Mouse (Mus musculus): ENCODE measurements around the gene Cyp2j8.
"Not testable (repeated sequence)": the region's sequence is repeated elsewhere in the genome, so short reads cannot be mapped to it uniquely, and the experiment has no call there.

Cyp2j8 gene

GRCm38 (mm10) chr4:96507286-96507685 is at the start of gene Cyp2j8:
TSS of gene Cyp2j8 (minus strand) at chr4:96507386.
- in situ Hi-C loops (cut with MboI; ENCODE audit: low pct_unique_long_range_greater_than_20kb in 1 of 2, low sequenced_read_pairs in 2 of 2, unreplicated experiment in 1 of 2), result no loop called here

GRCm38 (mm10) chr4:96553133-96553819 is 46.1 kb upstream of the Cyp2j8 start, which contains the start of gene Cyp2j6:
TSS of gene Cyp2j6 (minus strand) at chr4:96553661.
- in situ Hi-C loops (cut with MboI; ENCODE audit: low pct_unique_long_range_greater_than_20kb in 1 of 2, low sequenced_read_pairs in 2 of 2, unreplicated experiment in 1 of 2), result no loop called here

- in situ Hi-C loops (cut with MboI; ENCODE audit: low pct_unique_long_range_greater_than_20kb in 1 of 2, low sequenced_read_pairs in 2 of 2, unreplicated experiment in 1 of 2), result no loop called here
Measured at GRCm38 (mm10) chr4:96551619-96552018, 44.4 kb upstream of the Cyp2j8 start.

GRCm38 (mm10) chr4:96545976-96546375 is 38.8 kb upstream of the Cyp2j8 start:
- in situ Hi-C loops (cut with MboI; ENCODE audit: low pct_unique_long_range_greater_than_20kb in 1 of 2, low sequenced_read_pairs in 2 of 2, unreplicated experiment in 1 of 2), result no loop called here

GRCm38 (mm10) chr4:96525772-96526171 is 18.6 kb upstream of the Cyp2j8 start:
- in situ Hi-C loops (cut with MboI; ENCODE audit: low pct_unique_long_range_greater_than_20kb in 1 of 2, low sequenced_read_pairs in 2 of 2, unreplicated experiment in 1 of 2), result no loop called here

- in situ Hi-C loops (cut with MboI; ENCODE audit: low pct_unique_long_range_greater_than_20kb in 1 of 2, low sequenced_read_pairs in 2 of 2, unreplicated experiment in 1 of 2), result no loop called here
Measured at GRCm38 (mm10) chr4:96522256-96522655, 15.1 kb upstream of the Cyp2j8 start.

GRCm38 (mm10) chr4:96510083-96510482 is 2.9 kb upstream of the Cyp2j8 start:
- in situ Hi-C loops (cut with MboI; ENCODE audit: low pct_unique_long_range_greater_than_20kb in 1 of 2, low sequenced_read_pairs in 2 of 2, unreplicated experiment in 1 of 2), result no loop called here

- in situ Hi-C loops (cut with MboI; ENCODE audit: low pct_unique_long_range_greater_than_20kb in 1 of 2, low sequenced_read_pairs in 2 of 2, unreplicated experiment in 1 of 2), result not testable (repeated sequence)
Measured at GRCm38 (mm10) chr4:96463311-96464060, 43.7 kb downstream of the Cyp2j8 start.

Data from mouse embryonic stem cell (cell line).